Mouse (Mus musculus) heart, embryonic 10.5 days (tissue): ENCODE measurements at regions not wholly inside any gene's neighbourhood (a gene's known extent, or its start where the extent isn't known, plus 50 kb on each side); places are given as distances from the start of the nearest gene placed in this dataset.
A peak's percentile ranks its signal among the peaks of the same experiment; 100 is the strongest.

ENCODE experiments used
- DNase-seq: peaks from one replicate; pipeline ENCODE4 v3.0.0-alpha.2; 2017; ENCODE audit warnings: low spot score
- H3K27ac ChIP-seq: fragments of 300-500 bp; sonication (generic); 2 replicates; pipeline ENCODE4 v1.5.1; 2016; ENCODE audit warnings: mild to moderate bottlenecking
- H3K27me3 ChIP-seq: fragments of 300-500 bp; sonication (generic); 2 replicates; pipeline ENCODE4 v1.6.1; 2016; ENCODE audit warnings: mild to moderate bottlenecking; ENCODE audit not compliant: poor library complexity, insufficient read depth, severe bottlenecking
- H3K36me3 ChIP-seq: fragments of 300-500 bp; sonication (generic); 2 replicates; pipeline ENCODE4 v1.6.1; 2016; ENCODE audit warnings: mild to moderate bottlenecking, moderate library complexity
- H3K4me1 ChIP-seq: fragments of 300-500 bp; sonication (generic); 2 replicates; pipeline ENCODE4 v1.6.1; 2016; ENCODE audit warnings: mild to moderate bottlenecking
- H3K4me3 ChIP-seq: fragments of 300-500 bp; sonication (generic); 2 replicates; pipeline ENCODE4 v1.5.1; 2016; ENCODE audit warnings: mild to moderate bottlenecking, moderate library complexity
- H3K9me3 ChIP-seq: fragments of 300-500 bp; sonication (generic); 2 replicates; pipeline ENCODE4 v1.6.1; 2016; ENCODE audit warnings: mild to moderate bottlenecking, moderate library complexity
- WGBS: fragments of 180-500 bp; shearing (Covaris S2); methylation state at CpG from one replicate; pipeline ENCODE4 v1.1.7; 2016; 5-methylcytosine and 5-hydroxymethylcytosine counted together

GRCm38 (mm10) chr2:148107607-148108115 lies 60.9 kb upstream of the Foxa2 start:
- Histone ChIP-seq H3K9me3 (no peaks in the 10 kb centered on the region), H3K36me3 (no peaks in the 10 kb centered on the region), H3K27ac (no peak overlapping the region), H3K4me1 (no peaks in the 10 kb centered on the region), H3K27me3 (no peaks in the 10 kb centered on the region), H3K4me3 (no peak overlapping the region)
- DNase-seq = no peak
- WGBS = 63% methylated on average over 5 of the region's 5 CpGs

GRCm38 (mm10) chr2:148110149-148110548 lies 63.4 kb upstream of the Foxa2 start:
- WGBS = 55% methylated on average over 2 of the region's 2 CpGs

GRCm38 (mm10) chr2:148111889-148112288 lies 65.1 kb upstream of the Foxa2 start:
- no peak for DNase-seq
- 28% methylated on average over 10 of the region's 10 CpGs for WGBS
- H3K4me3 ChIP-seq = peak overlapping the region; percentile 31; the same call in 1 of the 2 replicates
- H3K27ac ChIP-seq = no peak overlapping the region
- no peaks in the 10 kb centered on the region for H3K9me3 ChIP-seq
- peaks cover 12% of the 10 kb centered on the region for H3K4me1 ChIP-seq
- H3K27me3 ChIP-seq = no peaks in the 10 kb centered on the region
- H3K36me3 ChIP-seq = no peaks in the 10 kb centered on the region

More at GRCm38 (mm10) chr2:148110149-148110548, 63.4 kb upstream of the Foxa2 start:
- Histone ChIP-seq H3K4me1 (peaks cover 7% of the 10 kb centered on the region; the same call in 1 of the 2 replicates), H3K27ac (no peak overlapping the region), H3K4me3 (no peak overlapping the region), H3K27me3 (no peaks in the 10 kb centered on the region), H3K36me3 (no peaks in the 10 kb centered on the region), H3K9me3 (no peaks in the 10 kb centered on the region)
- DNase-seq = no peak

DNA sequence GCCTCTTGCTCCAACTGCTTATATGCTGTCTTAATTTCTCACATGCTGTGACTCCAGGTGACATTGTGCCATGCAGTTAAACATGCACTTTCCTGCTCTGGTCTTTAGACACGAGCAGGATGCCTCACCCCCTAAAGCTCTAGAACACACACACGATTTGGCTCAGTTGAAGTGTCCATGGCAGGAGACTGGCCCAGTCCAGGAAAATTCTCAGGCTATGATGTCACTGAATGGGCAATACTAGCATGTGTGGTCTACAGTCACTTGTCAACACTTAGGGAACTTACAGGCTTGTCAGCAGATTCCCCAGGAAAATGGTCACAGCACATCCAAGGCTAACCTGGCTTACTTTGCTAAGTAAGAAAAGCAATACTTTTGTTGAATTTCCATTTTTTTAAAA lies 66.4 kb upstream of the Foxa2 start:
- DNase-seq = no peak
- no peak overlapping the region for H3K27ac ChIP-seq
- no peaks in the 10 kb centered on the region for H3K9me3 ChIP-seq
- no peaks in the 10 kb centered on the region for H3K27me3 ChIP-seq
- peaks cover 24% of the 10 kb centered on the region for H3K4me1 ChIP-seq
- no peaks in the 10 kb centered on the region for H3K36me3 ChIP-seq
- 20% methylated on average over 2 of the region's 2 CpGs for WGBS
- no peak overlapping the region for H3K4me3 ChIP-seq

DNA sequence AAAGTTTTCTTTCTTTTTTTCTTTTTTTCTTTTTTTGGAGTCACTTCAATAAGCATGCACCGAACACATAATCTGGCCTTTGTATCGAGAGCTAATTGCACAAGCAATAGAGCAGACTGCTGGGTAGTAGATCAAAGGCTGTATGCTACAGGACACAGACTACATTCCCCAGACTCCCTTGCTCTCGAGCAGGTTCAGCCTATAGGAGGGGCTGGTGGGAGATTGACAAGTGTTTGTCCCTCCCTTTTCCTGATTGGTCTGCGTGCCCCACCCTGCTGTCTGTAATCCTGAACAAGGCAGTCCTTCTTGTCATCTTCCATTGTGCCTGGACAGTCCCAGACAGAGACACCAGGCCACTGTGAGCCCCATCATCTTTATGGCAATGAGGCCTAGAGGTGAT lies 67.8 kb upstream of the Foxa2 start:
- H3K27ac ChIP-seq = no peak overlapping the region
- no peaks in the 10 kb centered on the region for H3K9me3 ChIP-seq
- H3K27me3 ChIP-seq = no peaks in the 10 kb centered on the region
- H3K36me3 ChIP-seq = no peaks in the 10 kb centered on the region
- H3K4me3 ChIP-seq = no peak overlapping the region
- DNase-seq = no peak
- 41% methylated on average over 4 of the region's 4 CpGs for WGBS
- H3K4me1 ChIP-seq = peaks cover 24% of the 10 kb centered on the region

GRCm38 (mm10) chr2:148116033-148116790 lies 69.4 kb upstream of the Foxa2 start:
- Histone ChIP-seq H3K9me3 (no peaks in the 10 kb centered on the region), H3K4me1 (peaks cover 24% of the 10 kb centered on the region), H3K4me3 (no peak overlapping the region), H3K27me3 (no peaks in the 10 kb centered on the region), H3K36me3 (no peaks in the 10 kb centered on the region), H3K27ac (peak overlapping the region; percentile 63; the same call in 1 of the 2 replicates)
- 73% methylated on average over 3 of the region's 3 CpGs for WGBS
- no peak for DNase-seq

GRCm38 (mm10) chr2:148117420-148117819 lies 70.7 kb upstream of the Foxa2 start:
- no peak overlapping the region for H3K4me3 ChIP-seq
- no peaks in the 10 kb centered on the region for H3K36me3 ChIP-seq
- H3K27me3 ChIP-seq = no peaks in the 10 kb centered on the region
- no peaks in the 10 kb centered on the region for H3K9me3 ChIP-seq
- 8% methylated on average over 2 of the region's 2 CpGs for WGBS
- peak overlapping the region; percentile 74; the same call in 1 of the 2 replicates for H3K27ac ChIP-seq
- DNase-seq = no peak
- peaks cover 25% of the 10 kb centered on the region for H3K4me1 ChIP-seq

DNA sequence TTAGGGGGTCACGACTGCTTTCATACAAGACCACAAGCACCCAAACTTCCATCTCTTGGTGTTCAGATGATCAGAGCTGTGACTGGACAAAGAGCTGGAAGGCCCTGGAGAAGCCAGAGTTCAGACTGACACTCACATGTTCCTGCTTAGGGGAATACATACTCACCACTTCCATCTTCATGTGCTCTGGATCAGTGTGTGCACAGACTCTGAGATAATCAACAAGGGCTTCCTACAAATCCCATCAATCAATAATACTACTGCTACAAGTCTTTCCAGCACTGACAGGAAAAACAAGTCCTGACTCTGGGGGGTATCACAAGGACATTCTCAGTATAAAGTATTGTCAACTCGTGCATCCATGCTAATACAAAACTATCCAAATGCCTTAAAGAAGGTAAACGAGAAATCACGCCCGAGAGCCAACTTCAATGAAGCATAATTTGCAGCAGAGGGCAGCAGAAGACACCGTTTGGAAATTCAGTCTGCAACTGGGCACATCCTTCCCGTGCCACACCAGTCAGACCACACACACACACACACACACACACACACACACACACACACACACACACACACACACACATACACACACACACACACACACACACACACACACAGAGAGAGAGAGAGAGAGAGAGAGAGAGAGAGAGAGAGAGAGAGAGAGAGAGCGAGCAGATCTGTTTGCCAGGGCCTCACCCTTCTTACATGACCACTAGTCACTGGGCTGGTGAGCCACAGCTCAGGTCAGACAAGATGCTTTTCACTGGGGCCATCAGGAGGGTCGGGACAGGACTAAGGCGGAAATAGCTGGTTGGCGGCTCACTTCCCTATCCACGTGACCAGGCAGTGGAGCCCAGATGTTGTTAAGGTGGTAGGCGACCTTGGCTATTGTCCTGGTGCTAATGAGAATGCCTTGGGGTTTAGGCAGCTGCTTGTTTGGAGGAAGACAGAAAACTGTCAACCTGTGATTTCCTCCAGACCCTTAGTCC lies 75.4 kb upstream of the Foxa2 start:
- WGBS = 31% methylated on average over 12 of the region's 13 CpGs
- H3K27me3 ChIP-seq = no peaks in the 10 kb centered on the region
- DNase-seq = no peak
- H3K4me1 ChIP-seq = peaks cover 14% of the 10 kb centered on the region
- H3K27ac ChIP-seq = peak overlapping the region; percentile 30; the same call in 1 of the 2 replicates
- no peaks in the 10 kb centered on the region for H3K36me3 ChIP-seq
- no peaks in the 10 kb centered on the region for H3K9me3 ChIP-seq
- H3K4me3 ChIP-seq = no peak overlapping the region

DNA sequence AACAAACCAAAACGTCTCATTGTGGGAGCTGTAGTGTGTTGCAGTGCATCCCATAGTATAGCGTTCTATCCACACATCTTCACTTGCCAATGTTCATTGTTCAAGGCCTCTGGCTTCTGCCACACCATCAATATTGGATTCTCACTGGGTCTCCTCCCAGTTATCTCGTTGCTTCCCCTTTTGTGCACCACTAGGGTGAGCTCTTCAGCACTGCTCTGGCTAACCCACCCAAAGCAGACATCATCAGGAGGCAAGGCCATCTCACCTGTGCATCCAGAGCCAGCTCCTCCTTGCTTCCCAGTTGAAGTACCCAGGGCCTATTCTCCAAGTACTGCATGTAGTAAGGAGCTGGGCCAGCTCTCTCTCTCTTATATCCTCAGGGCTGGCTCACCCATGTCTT lies 77.0 kb upstream of the Foxa2 start:
- WGBS = 45% methylated on average over 3 of the region's 3 CpGs
- Histone ChIP-seq H3K27ac (no peak overlapping the region), H3K36me3 (no peaks in the 10 kb centered on the region), H3K4me3 (no peak overlapping the region), H3K9me3 (no peaks in the 10 kb centered on the region), H3K27me3 (no peaks in the 10 kb centered on the region), H3K4me1 (peaks cover 5% of the 10 kb centered on the region; the same call in 1 of the 2 replicates)
- DNase-seq = no peak

DNA sequence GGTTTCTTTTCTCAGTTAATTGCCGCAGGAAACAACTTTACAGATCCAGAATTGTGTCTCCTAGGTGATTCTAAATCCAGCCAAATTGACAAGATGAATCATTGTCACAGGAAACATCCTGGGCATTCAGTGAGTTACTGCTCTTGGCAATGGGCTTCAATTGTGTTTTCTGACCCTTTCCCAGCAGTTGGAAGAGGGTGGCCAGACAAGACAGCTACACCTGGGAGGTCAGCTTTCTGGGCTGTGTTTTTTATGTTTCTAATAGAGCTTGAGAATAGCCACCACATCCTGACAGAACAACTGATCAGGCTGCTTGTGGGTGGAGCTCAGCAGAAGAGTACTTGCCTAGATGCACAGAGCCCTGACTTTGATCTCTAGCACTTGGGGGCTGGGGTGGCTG lies 87.0 kb upstream of the Foxa2 start:
- Histone ChIP-seq H3K4me1 (no peaks in the 10 kb centered on the region), H3K9me3 (no peaks in the 10 kb centered on the region), H3K27ac (no peak overlapping the region), H3K27me3 (no peaks in the 10 kb centered on the region), H3K4me3 (no peak overlapping the region), H3K36me3 (no peaks in the 10 kb centered on the region)
- DNase-seq = no peak
- WGBS = 80% methylated on average over 1 of the region's 1 CpGs

DNA sequence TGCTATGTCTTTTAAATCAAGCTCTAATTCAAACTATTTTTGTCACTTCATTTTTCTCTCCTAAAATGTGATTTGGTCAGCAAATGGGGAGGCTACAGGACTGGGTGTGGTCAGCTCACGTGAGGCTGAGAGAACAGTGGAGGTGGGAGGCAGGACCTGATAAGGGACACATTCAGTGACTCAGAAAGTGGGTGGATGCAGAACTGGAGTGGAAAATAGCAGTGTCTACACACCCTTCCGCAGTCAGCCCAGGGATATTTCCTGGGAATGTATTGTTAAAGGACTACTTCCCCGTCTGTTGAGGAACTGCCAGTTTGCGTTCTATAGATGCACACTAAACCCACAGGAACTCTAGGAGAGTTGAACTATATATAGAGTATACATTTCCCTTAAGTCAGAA lies 95.2 kb upstream of the Foxa2 start:
- H3K4me3 ChIP-seq = no peak overlapping the region
- no peaks in the 10 kb centered on the region for H3K36me3 ChIP-seq
- no peak overlapping the region for H3K27ac ChIP-seq
- H3K27me3 ChIP-seq = no peaks in the 10 kb centered on the region
- 54% methylated on average over 4 of the region's 4 CpGs for WGBS
- H3K4me1 ChIP-seq = no peaks in the 10 kb centered on the region
- DNase-seq = no peak
- H3K9me3 ChIP-seq = no peaks in the 10 kb centered on the region

GRCm38 (mm10) chr2:148144816-148145215 lies 98.0 kb upstream of the Foxa2 start:
- WGBS = 47% methylated on average over 1 of the region's 1 CpGs
- no peak for DNase-seq
- Histone ChIP-seq H3K27ac (no peak overlapping the region), H3K27me3 (no peaks in the 10 kb centered on the region), H3K9me3 (no peaks in the 10 kb centered on the region), H3K4me1 (no peaks in the 10 kb centered on the region), H3K36me3 (no peaks in the 10 kb centered on the region), H3K4me3 (no peak overlapping the region)

DNA sequence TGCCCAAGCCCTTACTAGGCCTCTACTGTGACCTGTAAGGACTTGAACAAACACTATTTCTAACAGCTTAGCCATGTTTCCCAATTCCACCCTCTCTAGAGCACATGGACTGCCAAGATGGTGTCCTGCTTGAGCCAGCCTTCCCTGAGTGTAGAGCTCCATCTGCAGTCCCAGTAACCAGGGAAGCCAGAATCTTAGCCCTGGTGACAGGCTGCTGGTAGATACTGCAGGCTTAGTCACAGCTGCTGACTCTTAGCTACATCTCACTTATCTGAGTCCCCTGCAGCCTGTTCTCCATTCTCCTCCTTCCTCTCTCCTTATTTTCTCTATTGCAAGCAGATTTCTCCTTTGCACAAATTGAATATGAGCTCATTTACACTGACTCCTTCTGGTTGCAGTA lies 101.5 kb upstream of the Foxa2 start:
- no peaks in the 10 kb centered on the region for H3K9me3 ChIP-seq
- H3K27ac ChIP-seq = no peak overlapping the region
- H3K36me3 ChIP-seq = no peaks in the 10 kb centered on the region
- H3K4me1 ChIP-seq = no peaks in the 10 kb centered on the region
- H3K4me3 ChIP-seq = no peak overlapping the region
- no peak for DNase-seq
- H3K27me3 ChIP-seq = no peaks in the 10 kb centered on the region
